Mouse (Mus musculus) olfactory bulb, adult 2 months (tissue): Measurements from ENCODE around the gene Actl6b. TPM values are rescaled to one million over a fixed set of nuclear protein-coding genes. Genes with fewer than 3 reads are reported as not detected.

ENCODE experiments used
- H3K27ac ChIP-seq: fragments of 200-500 bp; 2 replicates; pipeline ENCODE4 v1.5.1; 2012; ENCODE audit warnings: low read depth, low read length; ENCODE audit not compliant: insufficient read depth
- H3K4me1 ChIP-seq: fragments of 200-500 bp; 2 replicates; pipeline ENCODE4 v1.6.1; 2012; ENCODE audit warnings: low read length; ENCODE audit not compliant: control insufficient read depth, insufficient read depth
- H3K4me3 ChIP-seq: fragments of 200-500 bp; 2 replicates; pipeline ENCODE4 v1.5.1; 2012; ENCODE audit warnings: mild to moderate bottlenecking, low read depth, low read length, moderate library complexity; ENCODE audit not compliant: insufficient read depth
- CTCF ChIP-seq: fragments of 200-500 bp; IDR thresholded peaks from 2 replicates; pipeline ENCODE4 v1.5.1; 2012; ENCODE audit warnings: low read depth, mild to moderate bottlenecking, low read length, moderate library complexity; ENCODE audit not compliant: insufficient read depth
- POLR2A ChIP-seq: fragments of 200-500 bp; IDR thresholded peaks from 2 replicates; pipeline ENCODE4 v1.6.1; 2012; ENCODE audit warnings: mild to moderate bottlenecking, low read depth, low read length, moderate library complexity; ENCODE audit not compliant: insufficient read depth
- WGBS: fragments of 180-500 bp; shearing (Covaris S2); methylation state at CpG from one replicate; pipeline ENCODE4 v1.1.7; 2018; 5-methylcytosine and 5-hydroxymethylcytosine counted together
- polyA plus RNA-seq: library from polyadenylated mRNA; stranded (reverse); fragments of >200 nt; gene quantifications from 2 replicates; pipeline ENCODE4 v1.2.4, GENCODE M21; 2012; ENCODE audit warnings: low replicate concordance; ENCODE audit not compliant: missing spikeins, insufficient read depth, insufficient read length

The Actl6b gene
- not detected in 2 replicates for polyA plus RNA-seq

- TF ChIP-seq POLR2A (peak; percentile 74; the same call in 1 of the 2 replicates), CTCF (no peak)
- under 1% methylated on average over 37 of the region's 37 CpGs for WGBS
- Histone ChIP-seq H3K4me3 (peak within 1 kb of the TSS; percentile 89), H3K27ac (peak within 1 kb of the TSS; percentile 43; the same call in 1 of the 2 replicates), H3K4me1 (peaks cover 12% of the 10 kb centered on the region)
Observed at GRCm38 (mm10) chr5:137553411-137553837, at the start of gene Actl6b. TSS of gene Actl6b (plus strand) at chr5:137553517.

- Histone ChIP-seq H3K27ac (no peak overlapping the region), H3K4me1 (peaks cover 5% of the 10 kb centered on the region; the same call in 1 of the 2 replicates), H3K4me3 (no peak overlapping the region)
- WGBS = 77% methylated on average over 6 of the region's 6 CpGs
- TF ChIP-seq POLR2A = no peak
- TF ChIP-seq CTCF = no peak
Observed at GRCm38 (mm10) chr5:137504041-137504440, 49.3 kb upstream of the Actl6b start.

DNA sequence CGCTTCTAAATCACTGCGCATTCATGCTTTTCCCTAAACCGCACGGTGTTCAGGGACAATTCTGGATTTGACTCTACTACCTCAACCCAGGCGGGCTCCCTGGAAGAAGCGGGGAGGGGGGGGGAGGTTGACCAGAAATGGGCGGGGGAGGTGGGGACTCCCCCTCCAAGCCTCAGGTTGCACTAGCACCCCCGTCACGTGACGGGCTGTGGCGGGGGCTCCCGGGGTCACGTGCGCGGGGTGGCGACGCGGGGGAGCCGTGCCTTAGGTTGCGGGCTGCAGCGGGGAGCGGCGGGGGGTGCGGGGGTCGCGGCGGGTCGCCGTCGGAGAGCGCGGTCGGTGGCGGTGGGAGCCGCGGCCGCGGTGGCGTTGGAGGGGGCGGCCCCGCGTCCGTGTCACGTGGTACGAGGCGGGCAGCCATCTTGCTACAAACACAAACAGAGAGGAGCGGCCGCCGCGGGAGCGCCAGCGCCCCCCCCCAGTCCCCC lies 43.3 kb upstream of the Actl6b start:
- Histone ChIP-seq H3K4me1 (peaks cover 30% of the 10 kb centered on the region), H3K27ac (no peak overlapping the region), H3K4me3 (peak overlapping the region; percentile 75)
- WGBS = 1% methylated on average over 51 of the region's 52 CpGs
- TF ChIP-seq CTCF (no peak), POLR2A (no peak)

DNA sequence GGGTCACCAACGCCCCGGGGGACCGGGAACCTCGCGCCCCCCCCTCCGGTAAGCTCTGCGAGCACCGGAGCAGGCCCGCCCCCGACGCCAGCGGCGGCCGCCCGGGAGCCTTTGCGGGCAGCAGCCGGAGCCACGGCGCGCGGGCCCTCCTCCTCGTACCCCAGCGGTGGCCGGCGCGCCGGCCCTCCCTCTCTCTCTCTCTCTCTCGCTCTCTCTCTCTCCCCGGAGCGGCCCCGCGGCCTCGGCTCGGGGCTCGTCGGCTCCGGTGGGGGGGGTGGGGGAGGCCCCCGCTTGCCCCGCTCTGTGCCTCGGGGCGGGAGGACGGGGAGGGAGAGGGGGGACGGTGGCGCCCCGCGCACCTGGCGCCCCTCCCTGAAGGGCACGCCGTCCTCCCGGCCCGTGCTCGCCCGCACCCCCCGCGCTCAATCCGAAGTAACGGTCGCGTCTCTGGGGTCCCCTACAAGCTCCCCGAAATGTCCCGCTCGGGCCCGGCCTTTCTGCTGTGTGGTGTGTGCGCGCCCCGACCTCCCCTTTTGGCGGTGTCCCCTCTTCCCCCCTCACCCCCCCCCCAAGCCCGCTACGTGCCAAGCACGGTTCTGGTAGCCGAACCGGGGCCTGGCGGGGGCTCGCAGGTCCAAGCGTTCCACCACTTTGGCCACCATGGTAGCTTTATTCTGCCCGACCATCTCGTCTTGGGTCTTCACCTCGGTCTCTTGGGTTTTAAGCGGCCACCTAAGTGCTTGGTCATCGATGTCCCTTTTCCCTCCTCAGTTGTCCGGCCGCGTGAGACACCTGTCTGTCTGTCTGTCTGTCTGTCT lies 42.5 kb upstream of the Actl6b start:
- WGBS = under 1% methylated on average over 66 of the region's 83 CpGs
- TF ChIP-seq CTCF (no peak), POLR2A (no peak)
- Histone ChIP-seq H3K27ac (no peak overlapping the region), H3K4me3 (peak overlapping the region; percentile 75), H3K4me1 (peaks cover 30% of the 10 kb centered on the region)

DNA sequence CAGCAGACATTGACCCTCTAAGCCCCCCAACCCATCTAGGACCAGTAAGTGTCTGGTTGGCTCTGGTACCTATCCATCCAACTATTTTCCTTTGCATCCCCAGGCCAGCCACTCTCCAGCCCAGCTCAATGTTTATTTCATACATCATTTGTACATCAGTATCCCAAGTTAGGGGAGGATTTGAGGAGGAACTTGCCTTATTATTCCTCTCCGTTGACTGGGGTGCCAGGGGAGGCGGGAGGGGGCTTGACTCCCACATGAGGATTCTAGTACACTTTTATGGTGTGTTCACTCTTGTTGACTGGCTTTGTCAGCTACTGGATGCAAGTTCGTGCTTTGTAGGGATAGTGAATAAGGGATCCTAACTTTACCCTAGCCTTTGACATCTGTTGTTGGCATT lies 41.6 kb upstream of the Actl6b start:
- Histone ChIP-seq H3K4me3 (peak overlapping the region; percentile 75; the same call in 1 of the 2 replicates), H3K4me1 (peaks cover 34% of the 10 kb centered on the region), H3K27ac (no peak overlapping the region)
- 24% methylated on average over 3 of the region's 3 CpGs for WGBS
- no peak for TF ChIP-seq CTCF

- peaks cover 35% of the 10 kb centered on the region for H3K4me1 ChIP-seq
- no peak overlapping the region for H3K27ac ChIP-seq
- WGBS = 55% methylated on average over 11 of the region's 11 CpGs
- TF ChIP-seq CTCF = 0 out of 2 replicates have a peak, but pooled peaks have one; percentile 35
- TF ChIP-seq POLR2A = no peak
- no peak overlapping the region for H3K4me3 ChIP-seq
Observed at GRCm38 (mm10) chr5:137512847-137513794, 40.2 kb upstream of the Actl6b start.

GRCm38 (mm10) chr5:137513951-137514721 lies 39.2 kb upstream of the Actl6b start:
- H3K27ac ChIP-seq = no peak overlapping the region
- TF ChIP-seq POLR2A (no peak), CTCF (no peak)
- 59% methylated on average over 12 of the region's 12 CpGs for WGBS
- no peak overlapping the region for H3K4me3 ChIP-seq
- H3K4me1 ChIP-seq = peaks cover 35% of the 10 kb centered on the region

DNA sequence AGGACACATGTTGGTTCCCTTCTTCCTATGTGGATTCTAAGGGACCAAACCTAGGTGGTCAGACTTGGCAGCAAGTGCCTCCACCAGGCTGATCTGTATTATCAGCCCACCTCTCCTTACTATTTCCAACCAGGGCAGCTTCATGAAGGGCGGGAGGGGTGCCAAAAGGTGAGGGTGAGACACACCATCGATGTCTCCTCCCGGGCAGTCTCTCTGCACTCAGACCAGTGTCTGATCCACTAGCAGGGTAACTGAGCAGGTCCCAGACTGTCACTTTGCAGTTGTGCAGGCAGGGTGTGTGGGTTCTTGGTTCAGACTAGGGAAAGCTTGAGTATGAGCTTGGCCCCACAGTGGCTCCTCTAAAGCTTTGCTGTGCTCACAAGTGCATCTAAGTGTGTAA lies 38.5 kb upstream of the Actl6b start:
- 82% methylated on average over 3 of the region's 3 CpGs for WGBS
- H3K4me3 ChIP-seq = no peak overlapping the region
- H3K27ac ChIP-seq = no peak overlapping the region
- peaks cover 35% of the 10 kb centered on the region for H3K4me1 ChIP-seq
- TF ChIP-seq CTCF (no peak), POLR2A (no peak)
